In genomic region chr7:120902931-120903330, GRCm38 (mm10) we compare ENCODE assay signal across 31 mouse cellular contexts. TPM values are rescaled to one million over a fixed set of nuclear protein-coding genes. Genes with fewer than 3 reads are reported as not detected.
DNase-seq lines count a peak whose midpoint lies in the region; ATAC-seq and TF ChIP-seq lines count a peak whose summit lies in the region.
"Had no signal": no experiment of that assay in that cellular context is flagged by ENCODE, and none has a peak within 500 bp of the region (broad histone marks: within the 10 kb centered on the region; RNA-seq: fewer than 3 reads in every experiment).

No protein-coding gene starts in this region.

- H3K27ac ChIP-seq in hindbrain, postnatal 0 days, result no peak overlapping the region
- H3K27ac ChIP-seq in hindbrain, embryonic 11.5 days (ENCODE audit: low read depth, low read length), result no peak overlapping the region
- H3K27ac ChIP-seq in midbrain, embryonic 14.5 days (replicated peaks; ENCODE audit: low read depth, low read length), result no peak overlapping the region
- H3K27ac ChIP-seq: embryonic facial prominence, embryonic 13.5 days; forebrain, embryonic 15.5 days; heart, adult 2 months; hindbrain, embryonic 14.5 days; kidney, embryonic 15.5 days; left cerebral cortex, adult 2 months; liver, embryonic 12.5 days; neural tube, embryonic 15.5 days had no signal

- no peaks in the 10 kb centered on the region for H3K27me3 ChIP-seq in hindbrain, postnatal 0 days (ENCODE audit: insufficient read depth, low read length)
- H3K27me3 ChIP-seq in hindbrain, embryonic 11.5 days (ENCODE audit: control insufficient read depth, insufficient read depth, low read length), result no peaks in the 10 kb centered on the region
- no peaks in the 10 kb centered on the region for H3K27me3 ChIP-seq in midbrain, embryonic 14.5 days (ENCODE audit: control insufficient read depth, insufficient read depth, low read length)
- H3K27me3 ChIP-seq: embryonic facial prominence, embryonic 13.5 days; forebrain, embryonic 15.5 days; heart, embryonic 12.5 days; kidney, embryonic 15.5 days; liver, embryonic 12.5 days; neural tube, embryonic 15.5 days; Patski had no signal

- no peaks in the 10 kb centered on the region for H3K9me3 ChIP-seq in hindbrain, postnatal 0 days (ENCODE audit: low read length)
- H3K9me3 ChIP-seq in hindbrain, embryonic 11.5 days (ENCODE audit: control insufficient read depth, low read length), result no peaks in the 10 kb centered on the region
- no peaks in the 10 kb centered on the region for H3K9me3 ChIP-seq in midbrain, embryonic 14.5 days (ENCODE audit: control insufficient read depth, low read length)
- H3K9me3 ChIP-seq: embryonic facial prominence, embryonic 13.5 days; forebrain, embryonic 15.5 days; G1E; heart, embryonic 12.5 days; kidney, embryonic 15.5 days; liver, embryonic 12.5 days; neural tube, embryonic 15.5 days had no signal

- H3K9ac ChIP-seq in hindbrain, postnatal 0 days (replicated peaks; ENCODE audit: low read length), result no peak overlapping the region
- no peak overlapping the region for H3K9ac ChIP-seq in hindbrain, embryonic 11.5 days (ENCODE audit: low read depth, low read length)
- H3K9ac ChIP-seq in midbrain, embryonic 14.5 days (replicated peaks; ENCODE audit: low read length), result no peak overlapping the region
- H3K9ac ChIP-seq: embryonic facial prominence, embryonic 13.5 days; forebrain, embryonic 15.5 days; heart, embryonic 12.5 days; hindbrain, embryonic 14.5 days; kidney, embryonic 15.5 days; liver, embryonic 12.5 days; liver, postnatal 0 days; neural tube, embryonic 15.5 days had no signal

- TF ChIP-seq CTCF in hindbrain, postnatal 0 days (IDR thresholded peaks at IDR 0.05; ENCODE audit: low read depth), result no peak

- DNase-seq in embryo, embryonic 10.5 days (ENCODE audit: low spot score), result peak; percentile 28
- no peak for DNase-seq in embryo, embryonic 9.5 days (ENCODE audit: extremely low spot score)
- peak; percentile 52 for DNase-seq in hindbrain, postnatal 0 days (ENCODE audit: low spot score)
- no peak for DNase-seq in hindbrain, embryonic 11.5 days (ENCODE audit: low spot score)
- DNase-seq in midbrain, embryonic 14.5 days, result peak; percentile 65
- no peak for DNase-seq in left cerebral cortex, postnatal 10 days (ENCODE audit: extremely low spot score in 1 of 2, low spot score in 2 of 2)
- DNase-seq: adrenal gland, postnatal 14 days; cerebellum, adult 11-12 months; cerebellum, adult 9-11 months; heart, adult 2 months; heart, postnatal 4 days; kidney, adult 18-20 months; kidney, postnatal 25 days; left cerebral cortex, postnatal 4 days; liver, postnatal 0 days; lung, postnatal 36 days; right cerebral cortex, adult 18-20 months; spleen, adult 18-20 months; thymus, postnatal 14 days had no signal

- no peak overlapping the region for H3K4me2 ChIP-seq in hindbrain, postnatal 0 days (ENCODE audit: low read depth, low read length)
- H3K4me2 ChIP-seq in hindbrain, embryonic 11.5 days (replicated peaks; ENCODE audit: low read depth, low read length), result no peak overlapping the region
- no peak overlapping the region for H3K4me2 ChIP-seq in midbrain, embryonic 14.5 days (ENCODE audit: low read length)
- H3K4me2 ChIP-seq: embryonic facial prominence, embryonic 13.5 days; forebrain, embryonic 15.5 days; heart, embryonic 12.5 days; hindbrain, embryonic 14.5 days; kidney, embryonic 15.5 days; liver, embryonic 12.5 days; neural tube, embryonic 15.5 days had no signal

- H3K4me1 ChIP-seq in hindbrain, postnatal 0 days (ENCODE audit: insufficient read depth, low read length), result no peaks in the 10 kb centered on the region
- no peaks in the 10 kb centered on the region for H3K4me1 ChIP-seq in hindbrain, embryonic 11.5 days (replicated peaks; ENCODE audit: control insufficient read depth, insufficient read depth, low read length)
- H3K4me1 ChIP-seq in midbrain, embryonic 14.5 days (ENCODE audit: control insufficient read depth, insufficient read depth, low read length), result peaks cover 8% of the 10 kb centered on the region
- H3K4me1 ChIP-seq: embryonic facial prominence, embryonic 13.5 days; forebrain, embryonic 15.5 days; liver, embryonic 12.5 days; neural tube, embryonic 15.5 days had no signal

- 0 out of 2 replicates have a peak, but pooled peaks have one; percentile 39 for ATAC-seq in hindbrain, postnatal 0 days
- ATAC-seq in hindbrain, embryonic 11.5 days (ENCODE audit: low FRiP score), result no peak
- ATAC-seq in midbrain, embryonic 14.5 days (ENCODE audit: low FRiP score, low TSS enrichment), result no peak
- ATAC-seq in CD4-positive, CD25-positive, alpha-beta regulatory T cell, adult 4 months, result no peak
- ATAC-seq: forebrain, embryonic 15.5 days; inflammation-experienced regulatory T-cells, adult 6 months; liver, embryonic 12.5 days; liver, postnatal 0 days; Patski had no signal

- WGBS in hindbrain, postnatal 0 days, result 23% methylated on average over 3 of the region's 3 CpGs
- 53% methylated on average over 3 of the region's 3 CpGs for WGBS in hindbrain, embryonic 11.5 days
- WGBS in midbrain, embryonic 14.5 days, result 20% methylated on average over 3 of the region's 3 CpGs

- H3K36me3 ChIP-seq in hindbrain, postnatal 0 days (ENCODE audit: insufficient read depth, low read length), result peaks cover 19% of the 10 kb centered on the region
- H3K36me3 ChIP-seq in hindbrain, embryonic 11.5 days (ENCODE audit: control insufficient read depth, insufficient read depth, low read length), result no peaks in the 10 kb centered on the region
- H3K36me3 ChIP-seq in midbrain, embryonic 14.5 days (ENCODE audit: control insufficient read depth, insufficient read depth, low read length), result peaks cover 16% of the 10 kb centered on the region

- intact Hi-C loops in left cerebral cortex, postnatal 10 days (cut with DNase I), result no loop called here

- no peak overlapping the region for H3K4me3 ChIP-seq in hindbrain, postnatal 0 days (ENCODE audit: low read length)
- H3K4me3 ChIP-seq in hindbrain, embryonic 11.5 days (ENCODE audit: low read depth, low read length), result no peak overlapping the region
- no peak overlapping the region for H3K4me3 ChIP-seq in midbrain, embryonic 14.5 days (replicated peaks; ENCODE audit: low read depth, low read length)
- H3K4me3 ChIP-seq: embryonic facial prominence, embryonic 13.5 days; forebrain, embryonic 15.5 days; heart, adult 2 months; heart, embryonic 12.5 days; kidney, embryonic 15.5 days; left cerebral cortex, adult 2 months; liver, embryonic 12.5 days; neural tube, embryonic 15.5 days had no signal

RNA-seq across cellular contexts. Expression of gene Polr3e, which starts 14.6 kb away (rescaled TPM):
- total RNA-seq in hindbrain, postnatal 0 days (2014; rRNA removed), result 21.1 and 25.2 TPM in 2 replicates
- polyA plus RNA-seq in hindbrain, postnatal 0 days (2015; fragmentation: Nextera tagmentation; extraction: Ambion mirVana), result 17.1 and 20.0 TPM in 2 replicates
- 16.4 and 17.1 TPM in 2 replicates for polyA plus RNA-seq in hindbrain, embryonic 11.5 days (2014; fragmentation: Nextera tagmentation; extraction: Ambion mirVana)
- polyA plus RNA-seq in midbrain, embryonic 14.5 days (2014; fragmentation: Nextera tagmentation; extraction: Ambion mirVana), result 20.6 and 21.6 TPM in 2 replicates
- total RNA-seq in left cerebral cortex, postnatal 10 days (2021), result 10 to 100 TPM; 34.5 to 34.6 TPM
- 10 to 100 TPM in 1 of 2 experiments, 1 to 10 TPM in 1; 8.1 to 15.8 TPM for polyA plus RNA-seq in CD4-positive, CD25-positive, alpha-beta regulatory T cell, adult 4 months (2017; shearing (Covaris generic))

Comparison
In these comparisons a context has a peak if more than half of its experiments do, and no peak if none do; other contexts are left out.
1. DNase-seq: peak in embryo, embryonic 10.5 days (single experiment), hindbrain, postnatal 0 days (single experiment) and midbrain, embryonic 14.5 days (single experiment); none in embryo, embryonic 9.5 days (single experiment), hindbrain, embryonic 11.5 days (single experiment) and left cerebral cortex, postnatal 10 days (0 of 2).